Mouse (Mus musculus) embryonic fibroblast, embryonic 13.5 days (primary cell): ENCODE data around the gene Tmem26.

Source experiments
- CTCF ChIP-seq: IDR thresholded peaks from 2 replicates; pipeline ENCODE4 v1.5.1; 2011; ENCODE audit warnings: mild to moderate bottlenecking, control low read depth, low read length, moderate library complexity, borderline replicate concordance; ENCODE audit not compliant: insufficient read depth
- POLR2A ChIP-seq: IDR thresholded peaks from 2 replicates; pipeline ENCODE4 v1.6.1; 2011; ENCODE audit warnings: low read depth, mild to moderate bottlenecking, control low read depth, low read length, moderate library complexity

GRCm38 (mm10) chr10:68681233-68681632 is 42.2 kb upstream of the Tmem26 start:
- TF ChIP-seq CTCF (no peak), POLR2A (no peak)
